Mouse (Mus musculus): ENCODE measurements at regions not wholly inside any gene's neighbourhood (a gene's known extent, or its start where the extent isn't known, plus 50 kb on each side); places are given as distances from the start of the nearest gene placed in this dataset.

GRCm38 (mm10) chr7:58488250-58488649 lies 167.7 kb upstream of the Atp10a start:
- ATAC-seq (replicated peaks; ENCODE audit: poor library complexity), result no peak

Data from megakaryocyte progenitor cell, adult 5-6 weeks (primary cell).